Comparison of ENCODE assay signal across 9 mouse cellular contexts in genomic region chr9:43988981-43989860, GRCm38 (mm10). TPM values are rescaled to one million over a fixed set of nuclear protein-coding genes. Genes with fewer than 3 reads are reported as not detected.
DNase-seq lines count a peak whose midpoint lies in the region; ATAC-seq lines count a peak whose summit lies in the region.
"Had no signal": no experiment of that assay in that cellular context is flagged by ENCODE, and none has a peak within 500 bp of the region (broad histone marks: within the 10 kb centered on the region; RNA-seq: fewer than 3 reads in every experiment).

No protein-coding gene starts in this region.

- H3K4me2 ChIP-seq in kidney, embryonic 14.5 days (replicated peaks; ENCODE audit: low read depth, low read length) = no peak overlapping the region
- H3K4me2 ChIP-seq in embryonic facial prominence, embryonic 13.5 days = peak overlapping the region; percentile 27; the same call in 1 of the 2 replicates

- H3K4me3 ChIP-seq in kidney, embryonic 14.5 days (ENCODE audit: low read length) = no peak overlapping the region
- H3K4me3 ChIP-seq in embryonic facial prominence, embryonic 13.5 days = no peak overlapping the region

- H3K27ac ChIP-seq in kidney, embryonic 14.5 days (ENCODE audit: low read depth, low read length) = peak overlapping the region; percentile 25; the same call in 1 of the 2 replicates
- H3K27ac ChIP-seq in embryonic facial prominence, embryonic 13.5 days = peak overlapping the region; percentile 84

- no peaks in the 10 kb centered on the region for H3K27me3 ChIP-seq in kidney, embryonic 14.5 days (ENCODE audit: control insufficient read depth, insufficient read depth, low read length)
- no peaks in the 10 kb centered on the region for H3K27me3 ChIP-seq in embryonic facial prominence, embryonic 13.5 days

- no peak overlapping the region for H3K9ac ChIP-seq in kidney, embryonic 14.5 days (ENCODE audit: low read depth, low read length)
- H3K9ac ChIP-seq in embryonic facial prominence, embryonic 13.5 days = 0 out of 2 replicates have a peak overlapping the region, but pooled peaks have one; percentile 11

- intact Hi-C loops in left cerebral cortex, postnatal 36 days (cut with DNase I) = loop anchor here (1.0 to 10.0 kb wide), 6 partner anchors 43 to 406 kb away; partner anchors contain the start of genes C1qtnf5, Cbl, Mfrp and Slc37a4

- no peak for ATAC-seq in kidney, embryonic 14.5 days (ENCODE audit: low FRiP score, low TSS enrichment)
- ATAC-seq in embryonic facial prominence, embryonic 13.5 days (ENCODE audit: insufficient number of reproducible peaks, insufficient read depth, low FRiP score, low TSS enrichment, low read depth) = no peak
- ATAC-seq: forebrain, embryonic 16.5 days had no signal

- no peaks in the 10 kb centered on the region for H3K36me3 ChIP-seq in kidney, embryonic 14.5 days (ENCODE audit: control insufficient read depth, insufficient read depth, low read length)
- H3K36me3 ChIP-seq in embryonic facial prominence, embryonic 13.5 days = no peaks in the 10 kb centered on the region

- H3K4me1 ChIP-seq in kidney, embryonic 14.5 days (ENCODE audit: control insufficient read depth, insufficient read depth, low read length) = peaks cover 35% of the 10 kb centered on the region
- H3K4me1 ChIP-seq in embryonic facial prominence, embryonic 13.5 days = peaks cover 43% of the 10 kb centered on the region

- 35% methylated on average over 13 of the region's 13 CpGs for WGBS in kidney, embryonic 14.5 days
- WGBS in embryonic facial prominence, embryonic 13.5 days = 23% methylated on average over 13 of the region's 13 CpGs

- no peak for DNase-seq in kidney, adult 9 months
- DNase-seq in 3134 (ENCODE audit: extremely low read depth, insufficient read length, low spot score) = peak; percentile 30
- peak; percentile 49 for DNase-seq in CD4-positive, CD25-positive, alpha-beta regulatory T cell, adult 2 months (ENCODE audit: low read depth, low spot score)
- no peak for DNase-seq in left cerebral cortex, postnatal 36 days (ENCODE audit: low spot score in 2 of 2)
- no peak for DNase-seq in retina, embryonic 14.5 days (ENCODE audit: low spot score)
- DNase-seq: lung, adult 18-20 months had no signal

- no peaks in the 10 kb centered on the region for H3K9me3 ChIP-seq in kidney, embryonic 14.5 days (ENCODE audit: control insufficient read depth, low read length)
- H3K9me3 ChIP-seq in embryonic facial prominence, embryonic 13.5 days = no peaks in the 10 kb centered on the region

RNA-seq across cellular contexts. Expression of gene Thy1, which starts 54.0 kb away (rescaled TPM):
- 14.3 and 19.9 TPM in 2 replicates for polyA plus RNA-seq in kidney, embryonic 14.5 days (2014; fragmentation: Nextera tagmentation; extraction: Ambion mirVana)
- 4.3 and 5.6 TPM in 2 replicates for polyA plus RNA-seq in embryonic facial prominence, embryonic 13.5 days (2015; fragmentation: Nextera tagmentation; extraction: Ambion mirVana)
- 100 to 1,000 TPM; 821 to 972 TPM for total RNA-seq in left cerebral cortex, postnatal 36 days (2021)

Comparison
In these comparisons a context has a peak if more than half of its experiments do, and no peak if none do; other contexts are left out.
1. DNase-seq: peak in 3134 (single experiment) and CD4-positive, CD25-positive, alpha-beta regulatory T cell, adult 2 months (single experiment); none in kidney, adult 9 months (single experiment), left cerebral cortex, postnatal 36 days (0 of 2) and retina, embryonic 14.5 days (single experiment).